Mouse (Mus musculus) midbrain, embryonic 10.5 days (tissue): ENCODE data around the gene Qpct. TPM values are rescaled to one million over a fixed set of nuclear protein-coding genes. Genes with fewer than 3 reads are reported as not detected.

ENCODE experiments used
- DNase-seq: peaks from one replicate; pipeline ENCODE4 v3.0.0-alpha.2; 2017; ENCODE audit warnings: low spot score
- H3K27ac ChIP-seq: fragments of 300-500 bp; sonication (generic); replicated peaks from 2 replicates; pipeline ENCODE4 v1.5.1; 2016; ENCODE audit warnings: mild to moderate bottlenecking
- H3K27me3 ChIP-seq: fragments of 300-500 bp; sonication (generic); 2 replicates; pipeline ENCODE4 v1.6.1; 2016; ENCODE audit warnings: low read depth, mild to moderate bottlenecking; ENCODE audit not compliant: poor library complexity, severe bottlenecking
- H3K36me3 ChIP-seq: fragments of 300-500 bp; sonication (generic); 2 replicates; pipeline ENCODE4 v1.6.1; 2016; ENCODE audit warnings: mild to moderate bottlenecking, moderate library complexity
- H3K4me1 ChIP-seq: fragments of 300-500 bp; sonication (generic); 2 replicates; pipeline ENCODE4 v1.6.1; 2016
- H3K4me3 ChIP-seq: fragments of 300-500 bp; sonication (generic); 2 replicates; pipeline ENCODE4 v1.5.1; 2016; ENCODE audit warnings: mild to moderate bottlenecking, moderate library complexity
- H3K9me3 ChIP-seq: fragments of 300-500 bp; sonication (generic); replicated peaks from 2 replicates; pipeline ENCODE4 v1.6.1; 2016; ENCODE audit warnings: mild to moderate bottlenecking
- WGBS: fragments of 180-500 bp; shearing (Covaris S2); methylation state at CpG from one replicate; pipeline ENCODE4 v1.1.7; 2016; 5-methylcytosine and 5-hydroxymethylcytosine counted together
- polyA plus RNA-seq: library from polyadenylated mRNA; unstranded; fragments of >200 nt; fragmentation: Nextera tagmentation; extraction: Ambion mirVana; gene quantifications from 2 replicates; pipeline ENCODE4 v1.2.1, GENCODE M21; 2016

Gene Qpct
- polyA plus RNA-seq, 1 experiment from 2014 or later, result 5.8 TPM

DNA sequence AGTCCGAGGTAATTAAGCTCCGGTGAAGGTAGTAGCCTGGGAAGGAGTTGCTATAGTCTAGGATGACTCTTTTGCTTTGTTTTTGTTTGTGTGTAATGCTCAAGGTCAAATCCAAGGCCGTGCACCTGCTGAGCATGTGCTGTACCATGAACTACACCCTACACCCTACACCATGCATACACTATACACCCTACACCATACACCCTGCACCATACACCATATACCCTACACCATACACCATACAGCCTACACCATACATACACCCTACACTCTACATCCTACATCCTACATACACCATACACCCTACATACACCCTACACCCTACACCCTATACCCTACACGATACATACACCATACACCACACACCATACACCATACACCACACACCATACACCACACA is 18.9 kb upstream of the Qpct start:
- 86% methylated on average over 4 of the region's 4 CpGs for WGBS
- Histone ChIP-seq H3K9me3 (no peaks in the 10 kb centered on the region), H3K4me1 (no peaks in the 10 kb centered on the region), H3K27ac (no peak overlapping the region), H3K27me3 (no peaks in the 10 kb centered on the region), H3K36me3 (no peaks in the 10 kb centered on the region), H3K4me3 (no peak overlapping the region)
- no peak for DNase-seq

DNA sequence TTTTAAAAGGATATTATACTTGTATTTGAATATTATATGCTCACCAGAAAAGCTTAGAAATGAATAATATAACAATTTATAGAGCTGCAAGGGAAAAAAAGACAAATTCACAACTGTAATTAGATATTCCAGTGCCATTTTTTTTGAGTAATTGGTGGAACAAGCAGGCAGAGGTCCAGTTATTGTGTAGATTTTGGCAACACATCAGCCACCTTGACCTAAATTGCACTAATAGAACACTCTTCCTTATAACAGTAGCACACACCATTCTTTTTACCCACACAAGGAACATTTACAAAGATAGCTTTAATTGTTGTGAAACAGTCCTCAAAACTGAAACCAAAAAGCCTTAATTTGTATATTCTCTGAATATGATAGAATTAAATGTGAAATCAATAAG is 12.0 kb upstream of the Qpct start:
- no peaks in the 10 kb centered on the region for H3K4me1 ChIP-seq
- H3K9me3 ChIP-seq, result no peaks in the 10 kb centered on the region
- no peak overlapping the region for H3K27ac ChIP-seq
- no peak overlapping the region for H3K4me3 ChIP-seq
- DNase-seq, result no peak
- H3K27me3 ChIP-seq, result no peaks in the 10 kb centered on the region
- no peaks in the 10 kb centered on the region for H3K36me3 ChIP-seq

DNA sequence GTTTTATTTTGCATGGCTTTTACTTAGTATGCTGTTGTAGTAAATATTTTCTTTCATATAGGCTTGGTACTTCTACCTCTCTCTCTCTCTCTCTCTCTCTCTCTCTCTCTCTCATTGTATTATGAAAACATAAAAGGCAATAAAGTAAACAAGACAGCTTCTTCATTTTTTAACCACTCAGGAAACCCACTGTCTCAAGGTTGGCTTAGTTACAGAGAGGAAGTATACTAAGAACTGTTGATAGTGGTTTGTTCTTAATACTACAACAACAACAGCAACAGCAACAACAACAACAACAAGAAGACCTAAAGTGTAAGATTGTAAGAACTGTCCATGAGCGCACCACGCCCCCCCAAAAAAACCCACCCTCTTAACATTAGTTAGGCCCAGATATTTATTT is 8.0 kb upstream of the Qpct start:
- Histone ChIP-seq H3K36me3 (no peaks in the 10 kb centered on the region), H3K27ac (no peak overlapping the region), H3K9me3 (no peaks in the 10 kb centered on the region), H3K27me3 (no peaks in the 10 kb centered on the region), H3K4me3 (no peak overlapping the region), H3K4me1 (no peaks in the 10 kb centered on the region)
- DNase-seq, result no peak
- 97% methylated on average over 2 of the region's 2 CpGs for WGBS

GRCm38 (mm10) chr17:79052088-79052812 is 544 bp downstream of the Qpct start:
- Histone ChIP-seq H3K9me3 (no peaks in the 10 kb centered on the region), H3K27me3 (peaks cover 28% of the 10 kb centered on the region), H3K36me3 (no peaks in the 10 kb centered on the region), H3K4me3 (peak overlapping the region; percentile 74), H3K4me1 (peaks cover 12% of the 10 kb centered on the region), H3K27ac (peak overlapping the region; percentile 68)
- peak; percentile 71 for DNase-seq
- WGBS, result under 1% methylated on average over 45 of the region's 45 CpGs

DNA sequence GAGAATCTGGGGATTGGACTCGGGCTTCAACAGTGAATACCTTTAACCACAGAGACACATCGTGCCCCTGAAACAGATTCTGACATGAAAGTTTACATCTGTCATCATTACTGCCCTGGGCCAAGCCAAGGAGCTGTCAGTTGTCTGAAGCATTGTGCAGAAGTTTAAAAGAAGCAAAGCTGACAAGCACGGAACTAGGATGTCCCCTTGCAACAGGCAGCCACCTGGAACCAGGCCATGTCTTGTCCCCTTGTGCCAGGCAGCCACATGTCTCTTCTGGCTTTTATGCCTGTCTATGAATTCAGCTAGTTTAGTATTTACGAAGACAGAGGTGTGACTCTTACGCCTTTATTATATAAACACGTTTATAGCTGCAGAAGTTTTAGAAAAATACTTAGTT is 6.6 kb downstream of the Qpct start:
- Histone ChIP-seq H3K9me3 (no peaks in the 10 kb centered on the region), H3K27me3 (peaks cover 15% of the 10 kb centered on the region), H3K27ac (no peak overlapping the region), H3K4me3 (no peak overlapping the region), H3K4me1 (no peaks in the 10 kb centered on the region), H3K36me3 (no peaks in the 10 kb centered on the region)
- 87% methylated on average over 6 of the region's 6 CpGs for WGBS
- DNase-seq, result no peak

DNA sequence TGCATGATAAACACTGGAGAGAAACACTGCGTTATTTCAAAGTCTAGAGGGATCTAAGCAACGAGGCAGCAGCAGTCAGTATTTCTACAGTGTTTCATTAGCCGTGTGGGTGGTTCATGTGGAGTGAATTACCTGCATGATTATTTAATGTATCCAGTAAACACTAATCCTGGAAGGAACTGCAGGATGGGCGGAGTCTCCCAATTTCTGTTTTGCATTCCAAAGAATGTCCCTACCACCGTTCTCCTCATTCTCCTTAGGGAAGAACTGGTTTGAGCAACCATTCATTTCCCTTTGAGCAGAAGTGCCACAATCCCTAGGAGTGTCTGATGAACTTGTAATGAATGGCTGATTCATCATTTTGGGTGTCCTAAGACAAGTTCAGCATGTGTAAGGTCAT is 8.5 kb downstream of the Qpct start:
- Histone ChIP-seq H3K4me1 (no peaks in the 10 kb centered on the region), H3K27ac (no peak overlapping the region), H3K4me3 (no peak overlapping the region), H3K27me3 (no peaks in the 10 kb centered on the region), H3K36me3 (no peaks in the 10 kb centered on the region), H3K9me3 (no peaks in the 10 kb centered on the region)
- 83% methylated on average over 5 of the region's 5 CpGs for WGBS
- no peak for DNase-seq

DNA sequence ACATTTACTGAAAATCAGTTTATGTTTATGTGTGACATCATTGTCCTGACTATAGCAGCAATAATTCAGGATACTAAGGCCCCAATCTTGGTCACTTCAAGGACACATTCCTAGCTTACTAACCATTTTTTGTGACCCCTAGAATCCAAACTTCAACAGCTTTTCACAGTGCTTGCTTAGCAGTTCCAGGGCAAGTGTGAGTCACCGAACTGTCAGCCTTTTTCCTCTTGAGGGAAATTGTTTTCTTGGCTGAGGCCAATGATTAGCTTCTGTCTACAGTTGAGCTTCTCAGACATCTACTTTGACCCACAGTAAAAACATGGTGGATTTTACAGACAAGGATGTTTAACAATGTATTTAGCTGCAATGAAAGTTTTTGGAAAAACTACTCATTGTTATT is 12.5 kb downstream of the Qpct start:
- Histone ChIP-seq H3K4me3 (no peak overlapping the region), H3K9me3 (no peaks in the 10 kb centered on the region), H3K27ac (no peak overlapping the region), H3K27me3 (no peaks in the 10 kb centered on the region), H3K4me1 (peaks cover 4% of the 10 kb centered on the region; the same call in 1 of the 2 replicates), H3K36me3 (no peaks in the 10 kb centered on the region)
- 91% methylated on average over 1 of the region's 1 CpGs for WGBS
- DNase-seq, result no peak

GRCm38 (mm10) chr17:79068581-79068980 is 16.9 kb downstream of the Qpct start:
- no peak for DNase-seq
- Histone ChIP-seq H3K9me3 (no peaks in the 10 kb centered on the region), H3K4me3 (no peak overlapping the region), H3K27me3 (no peaks in the 10 kb centered on the region), H3K27ac (no peak overlapping the region), H3K36me3 (no peaks in the 10 kb centered on the region), H3K4me1 (peaks cover 4% of the 10 kb centered on the region; the same call in 1 of the 2 replicates)
- 87% methylated on average over 7 of the region's 7 CpGs for WGBS

- no peak overlapping the region for H3K4me3 ChIP-seq
- H3K27me3 ChIP-seq, result no peaks in the 10 kb centered on the region
- no peaks in the 10 kb centered on the region for H3K36me3 ChIP-seq
- H3K27ac ChIP-seq, result no peak overlapping the region
- H3K9me3 ChIP-seq, result no peaks in the 10 kb centered on the region
- WGBS, result 50% methylated on average over 4 of the region's 4 CpGs
- peak; percentile 19 for DNase-seq
- peaks cover 4% of the 10 kb centered on the region; the same call in 1 of the 2 replicates for H3K4me1 ChIP-seq
Observed at GRCm38 (mm10) chr17:79069019-79069418, 17.3 kb downstream of the Qpct start.

- Histone ChIP-seq H3K36me3 (no peaks in the 10 kb centered on the region), H3K4me3 (no peak overlapping the region), H3K9me3 (no peaks in the 10 kb centered on the region), H3K4me1 (peaks cover 4% of the 10 kb centered on the region; the same call in 1 of the 2 replicates), H3K27ac (no peak overlapping the region), H3K27me3 (no peaks in the 10 kb centered on the region)
- WGBS, result 89% methylated on average over 14 of the region's 14 CpGs
- no peak for DNase-seq
Observed at GRCm38 (mm10) chr17:79069766-79070480, 18.2 kb downstream of the Qpct start.

DNA sequence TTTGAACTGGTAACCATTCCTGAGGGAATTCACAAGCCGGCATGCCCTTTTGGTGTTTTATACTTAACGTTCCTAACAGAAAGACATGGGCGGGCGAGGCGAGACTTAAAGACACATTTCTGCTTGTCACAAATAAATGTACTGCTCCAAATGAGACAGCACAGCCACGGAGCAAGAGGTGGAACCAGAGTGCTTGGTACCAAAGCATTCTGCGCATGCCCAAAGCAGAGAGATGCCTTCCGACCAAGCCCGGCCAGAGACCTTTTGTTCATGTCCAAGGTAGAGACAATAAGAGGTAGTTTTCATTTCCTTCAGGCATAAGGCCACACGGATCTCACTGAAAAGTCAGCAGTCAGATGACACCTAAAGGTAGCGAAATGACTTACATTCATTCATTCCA is 20.2 kb downstream of the Qpct start:
- no peaks in the 10 kb centered on the region for H3K9me3 ChIP-seq
- WGBS, result 81% methylated on average over 11 of the region's 11 CpGs
- no peaks in the 10 kb centered on the region for H3K36me3 ChIP-seq
- no peak for DNase-seq
- H3K4me3 ChIP-seq, result no peak overlapping the region
- H3K27me3 ChIP-seq, result no peaks in the 10 kb centered on the region
- no peak overlapping the region for H3K27ac ChIP-seq
- peaks cover 4% of the 10 kb centered on the region; the same call in 1 of the 2 replicates for H3K4me1 ChIP-seq

DNA sequence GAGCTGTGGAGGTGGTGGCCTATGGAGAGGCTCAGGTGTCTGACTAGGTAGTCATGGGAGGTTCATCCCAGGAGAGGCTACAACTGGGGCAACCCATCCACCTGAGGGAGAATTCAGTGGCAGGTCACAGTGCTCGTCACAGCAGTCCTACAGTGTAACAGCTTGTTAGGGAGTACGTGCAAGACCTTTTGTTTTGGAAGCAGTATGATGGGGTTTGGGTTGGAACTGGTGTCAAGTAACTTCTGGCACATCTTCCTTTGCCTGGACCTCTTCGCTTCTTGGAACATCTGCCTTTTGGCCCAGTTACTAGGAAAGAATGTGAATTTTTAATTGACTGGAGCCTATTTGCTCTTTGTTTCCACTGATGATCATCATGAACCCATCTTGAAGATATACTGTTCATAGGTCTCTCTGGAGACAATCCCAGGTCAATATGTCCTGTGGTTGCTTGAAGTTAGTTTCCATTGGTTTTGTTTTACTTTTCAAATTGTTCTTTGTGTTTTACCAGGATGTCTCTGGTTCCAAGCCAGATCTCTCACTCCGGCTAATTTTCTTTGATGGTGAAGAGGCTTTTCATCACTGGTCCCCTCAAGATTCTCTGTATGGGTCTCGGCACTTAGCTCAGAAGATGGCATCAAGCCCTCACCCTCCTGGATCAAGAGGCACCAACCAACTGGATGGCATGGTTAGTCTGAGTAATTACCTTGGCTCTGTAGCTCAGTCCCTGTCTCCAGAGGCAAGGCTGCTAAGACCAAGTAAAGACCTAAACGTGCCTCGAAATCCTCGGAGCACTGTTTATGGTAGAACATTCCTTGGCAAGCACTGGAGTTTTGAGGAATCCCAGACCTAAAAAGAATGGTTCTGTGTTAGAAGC is 25.5 kb downstream of the Qpct start:
- no peak for DNase-seq
- H3K4me3 ChIP-seq, result no peak overlapping the region
- WGBS, result 90% methylated on average over 8 of the region's 8 CpGs
- no peak overlapping the region for H3K27ac ChIP-seq
- H3K4me1 ChIP-seq, result no peaks in the 10 kb centered on the region
- no peaks in the 10 kb centered on the region for H3K27me3 ChIP-seq
- H3K36me3 ChIP-seq, result no peaks in the 10 kb centered on the region
- no peaks in the 10 kb centered on the region for H3K9me3 ChIP-seq

GRCm38 (mm10) chr17:79077848-79078146 is 26.1 kb downstream of the Qpct start:
- Histone ChIP-seq H3K36me3 (no peaks in the 10 kb centered on the region), H3K27ac (no peak overlapping the region), H3K4me3 (no peak overlapping the region), H3K9me3 (no peaks in the 10 kb centered on the region), H3K4me1 (no peaks in the 10 kb centered on the region), H3K27me3 (no peaks in the 10 kb centered on the region)
- DNase-seq, result no peak
- 89% methylated on average over 1 of the region's 1 CpGs for WGBS
